Mouse (Mus musculus) brain, embryonic 14.5 days (tissue): ENCODE measurements around the gene March10.

Source experiments
- CTCF ChIP-seq: fragments of 200-500 bp; IDR thresholded peaks from 2 replicates; pipeline ENCODE4 v1.5.1; 2012; ENCODE audit warnings: inconsistent platforms, mild to moderate bottlenecking, moderate library complexity, borderline replicate concordance; ENCODE audit not compliant: insufficient read depth, insufficient read length; ENCODE audit errors: extremely low read depth
- POLR2A ChIP-seq: fragments of 200-500 bp; IDR thresholded peaks from 2 replicates; pipeline ENCODE4 v1.6.1; 2012; ENCODE audit warnings: mild to moderate bottlenecking, inconsistent platforms, borderline replicate concordance; ENCODE audit not compliant: poor library complexity, insufficient read depth, insufficient read length, severe bottlenecking; ENCODE audit errors: extremely low read depth

DNA sequence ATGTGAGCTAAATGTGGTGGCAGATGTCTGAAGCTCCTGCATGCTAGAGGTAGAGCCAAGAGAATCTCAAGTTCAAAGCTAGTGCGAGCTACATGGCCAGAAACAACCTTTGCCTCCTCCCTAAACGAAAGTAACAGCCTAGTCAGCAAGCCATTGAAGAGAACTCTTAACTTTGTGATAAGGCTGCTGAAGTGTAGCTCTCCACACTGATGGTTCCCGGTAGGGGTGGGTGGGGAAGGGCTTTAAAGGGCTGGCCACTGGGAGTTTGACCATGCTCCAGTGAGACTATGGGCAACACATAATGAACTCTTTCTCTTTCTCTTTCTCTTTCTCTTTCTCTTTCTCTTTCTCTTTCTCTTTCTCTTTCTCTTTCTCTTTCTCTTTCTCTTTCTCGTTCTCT is 35.9 kb upstream of the March10 start:
- no peak for TF ChIP-seq POLR2A
- TF ChIP-seq CTCF: no peak
